Mouse (Mus musculus) midbrain, embryonic 12.5 days (tissue): ENCODE data around the gene Myo3b. TPM values are rescaled to one million over a fixed set of nuclear protein-coding genes. Genes with fewer than 3 reads are reported as not detected.

Experiments
- ATAC-seq: fragments of 200-750 bp; cut with Nextera tagmentation; 2 replicates; pipeline ENCODE4 v1.8.0; 2017; ENCODE audit warnings: low read depth, moderate TSS enrichment, moderate library complexity; ENCODE audit not compliant: low FRiP score
- H3K27ac ChIP-seq: fragments of 300-500 bp; sonication (generic); replicated peaks from 2 replicates; pipeline ENCODE4 v1.5.1; 2016; ENCODE audit warnings: mild to moderate bottlenecking
- H3K27me3 ChIP-seq: fragments of 300-500 bp; sonication (generic); 2 replicates; pipeline ENCODE4 v1.6.1; 2016; ENCODE audit warnings: mild to moderate bottlenecking
- H3K36me3 ChIP-seq: fragments of 300-500 bp; sonication (generic); 2 replicates; pipeline ENCODE4 v1.6.1; 2016
- H3K4me1 ChIP-seq: fragments of 300-500 bp; sonication (generic); 2 replicates; pipeline ENCODE4 v1.6.1; 2016
- H3K4me2 ChIP-seq: fragments of 300-500 bp; sonication (generic); replicated peaks from 2 replicates; pipeline ENCODE4 v1.6.1; 2016; ENCODE audit warnings: mild to moderate bottlenecking, moderate library complexity
- H3K4me3 ChIP-seq: fragments of 300-500 bp; sonication (generic); 2 replicates; pipeline ENCODE4 v1.5.1; 2016; ENCODE audit warnings: mild to moderate bottlenecking
- H3K9ac ChIP-seq: fragments of 300-500 bp; sonication (generic); replicated peaks from 2 replicates; pipeline ENCODE4 v1.6.1; 2016; ENCODE audit warnings: mild to moderate bottlenecking, moderate library complexity
- H3K9me3 ChIP-seq: fragments of 300-500 bp; sonication (generic); 2 replicates; pipeline ENCODE4 v1.6.1; 2016; ENCODE audit warnings: mild to moderate bottlenecking
- WGBS: fragments of 180-500 bp; shearing (Covaris S2); methylation state at CpG from one replicate; pipeline ENCODE4 v1.1.7; 2016; 5-methylcytosine and 5-hydroxymethylcytosine counted together
- polyA plus RNA-seq: library from polyadenylated mRNA; unstranded; fragments of >200 nt; fragmentation: Nextera tagmentation; extraction: Ambion mirVana; gene quantifications from 2 replicates; pipeline ENCODE4 v1.2.1, GENCODE M21; 2016

The Myo3b gene
- polyA plus RNA-seq, 1 experiment from 2014 or later = not detected

DNA sequence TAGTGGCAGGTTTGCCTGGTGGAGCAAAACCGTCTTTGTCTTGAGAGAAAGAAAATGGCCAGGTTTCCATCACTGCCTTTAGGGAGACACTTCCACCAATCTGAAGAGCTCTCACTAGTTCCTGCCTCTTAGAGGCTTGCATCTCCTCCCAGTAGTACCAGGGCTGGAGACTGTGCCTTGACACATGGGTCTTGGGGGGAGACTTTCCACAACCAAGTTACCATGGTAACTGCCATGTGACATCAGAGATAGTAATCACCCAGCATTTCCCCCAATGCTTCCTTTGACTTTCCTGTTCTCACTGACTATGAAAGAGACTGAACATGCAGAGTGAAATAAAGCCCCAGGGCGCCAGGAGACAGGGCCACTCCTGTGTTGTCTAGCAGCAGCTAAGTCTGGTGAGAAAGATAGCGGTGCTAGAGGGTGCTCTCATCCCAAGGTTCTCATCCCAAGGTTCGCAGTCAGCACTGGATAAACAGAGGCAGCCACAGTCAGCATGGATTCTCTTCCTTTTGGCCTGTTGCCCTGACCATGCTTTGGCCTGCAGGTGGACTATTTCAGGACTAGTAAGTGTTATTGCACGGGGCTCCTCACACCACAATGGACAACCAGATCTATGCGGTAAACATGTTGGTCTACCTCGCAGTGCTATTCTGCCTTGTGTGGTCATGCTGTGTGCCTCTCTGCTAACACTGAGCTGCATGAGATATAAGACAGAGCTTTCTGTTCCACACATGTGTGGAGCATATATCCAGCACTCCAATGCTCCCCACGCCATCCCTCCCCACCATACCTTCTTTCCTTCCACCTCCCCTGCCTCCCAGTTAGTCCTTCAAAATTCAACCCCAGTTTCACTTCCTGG lies 223.0 kb downstream of the Myo3b start:
- Histone ChIP-seq H3K36me3 (no peaks in the 10 kb centered on the region), H3K27ac (no peak overlapping the region), H3K27me3 (no peaks in the 10 kb centered on the region), H3K4me3 (no peak overlapping the region), H3K9me3 (no peaks in the 10 kb centered on the region), H3K4me1 (peaks cover 32% of the 10 kb centered on the region), H3K9ac (no peak overlapping the region), H3K4me2 (no peak overlapping the region)
- 81% methylated on average over 8 of the region's 8 CpGs for WGBS
- ATAC-seq = 0 out of 2 replicates have a peak, but pooled peaks have one; percentile 19

DNA sequence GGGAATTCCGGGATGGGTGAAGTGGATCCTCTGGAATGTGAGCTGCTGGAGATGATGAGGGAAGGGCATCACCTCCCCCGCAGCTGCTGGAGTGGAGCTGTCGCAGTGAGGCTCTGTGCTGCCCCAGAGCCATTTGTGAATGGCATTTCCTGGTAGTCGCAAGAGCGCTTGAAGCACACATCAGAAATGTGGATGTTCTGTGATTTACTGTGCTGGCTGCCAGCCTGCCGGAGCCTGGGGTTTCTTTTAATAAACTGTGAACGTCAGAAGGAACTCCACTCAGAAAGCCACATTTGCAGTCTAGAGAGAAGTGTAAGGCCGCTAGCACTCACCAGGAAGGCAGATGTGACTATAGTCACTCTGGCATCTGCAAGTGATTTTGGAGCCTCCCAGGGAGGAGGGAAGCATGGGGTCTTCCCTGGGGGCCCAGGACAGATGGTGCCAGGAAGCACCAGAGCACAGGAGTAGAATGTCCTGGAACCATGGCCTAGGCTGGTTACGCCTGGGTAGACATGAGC lies 223.7 kb downstream of the Myo3b start:
- Histone ChIP-seq H3K36me3 (no peaks in the 10 kb centered on the region), H3K27ac (no peak overlapping the region), H3K9me3 (no peaks in the 10 kb centered on the region), H3K9ac (no peak overlapping the region), H3K4me1 (peaks cover 32% of the 10 kb centered on the region), H3K4me3 (no peak overlapping the region), H3K4me2 (no peak overlapping the region), H3K27me3 (no peaks in the 10 kb centered on the region)
- ATAC-seq = no peak
- WGBS = 65% methylated on average over 9 of the region's 9 CpGs

DNA sequence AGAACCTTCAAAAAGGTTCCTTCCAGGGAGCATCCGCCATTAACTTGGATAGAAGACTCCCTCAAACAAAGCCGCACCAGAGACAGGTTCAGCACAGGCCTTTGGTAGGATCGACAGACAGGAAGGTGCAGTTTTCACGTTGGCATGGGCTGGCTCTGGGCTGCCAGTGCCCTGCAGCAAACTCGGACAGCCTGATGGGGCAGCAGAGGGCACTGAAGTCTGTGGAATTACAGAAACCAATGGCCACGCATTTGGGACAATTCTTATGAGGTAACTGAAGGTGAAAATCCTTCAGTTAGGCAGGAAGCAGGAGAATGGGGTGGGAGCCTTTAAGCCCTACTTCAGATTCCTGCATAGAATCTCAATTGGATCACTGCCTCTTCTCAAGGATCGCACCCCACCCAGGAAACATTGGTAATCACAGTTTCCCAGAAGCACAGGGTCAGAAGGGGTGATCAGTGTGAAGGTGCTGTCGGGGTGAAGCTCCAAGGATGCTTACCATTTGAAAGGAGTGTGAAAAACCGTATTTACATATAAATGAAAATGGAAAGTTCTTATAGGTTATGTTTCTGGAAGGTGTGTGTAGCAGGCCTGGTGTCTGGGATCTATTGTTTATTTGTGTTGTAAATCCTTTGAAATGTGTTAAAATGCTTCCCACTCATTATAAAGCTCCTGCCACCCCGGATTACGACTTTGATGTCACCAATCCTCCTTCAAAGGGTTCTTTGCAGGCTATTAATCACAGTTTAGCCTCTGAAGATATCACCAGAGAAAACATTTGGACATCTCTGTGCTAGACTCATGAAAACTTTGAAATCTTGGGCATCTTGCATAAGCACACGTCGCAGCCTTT lies 239.7 kb downstream of the Myo3b start:
- H3K4me2 ChIP-seq = no peak overlapping the region
- no peak overlapping the region for H3K9ac ChIP-seq
- no peaks in the 10 kb centered on the region for H3K27me3 ChIP-seq
- H3K9me3 ChIP-seq = no peaks in the 10 kb centered on the region
- H3K4me1 ChIP-seq = peaks cover 10% of the 10 kb centered on the region
- ATAC-seq = no peak
- no peak overlapping the region for H3K27ac ChIP-seq
- WGBS = 25% methylated on average over 13 of the region's 13 CpGs
- no peak overlapping the region for H3K4me3 ChIP-seq
- no peaks in the 10 kb centered on the region for H3K36me3 ChIP-seq

DNA sequence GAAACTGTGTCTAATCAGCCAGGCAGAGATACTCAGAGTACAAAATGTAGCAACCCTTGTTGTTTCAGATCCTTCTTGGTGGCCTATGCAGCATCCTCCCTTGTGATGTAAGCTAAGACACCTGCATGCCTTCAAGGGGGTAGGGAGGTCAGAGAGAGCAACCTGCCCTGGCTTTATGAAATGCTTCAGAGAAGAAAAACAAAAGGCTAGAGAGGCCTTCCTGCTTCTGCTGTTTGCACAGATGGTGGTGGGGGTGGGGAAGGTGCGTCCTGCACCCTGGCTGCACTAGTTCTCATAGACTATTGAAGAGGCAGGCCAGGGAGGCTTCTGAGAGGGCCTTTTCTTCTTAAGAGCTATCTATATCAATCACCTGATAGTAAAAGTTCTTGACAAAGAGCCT lies 245.2 kb downstream of the Myo3b start:
- Histone ChIP-seq H3K4me3 (no peak overlapping the region), H3K27ac (no peak overlapping the region), H3K36me3 (no peaks in the 10 kb centered on the region), H3K9ac (no peak overlapping the region), H3K9me3 (no peaks in the 10 kb centered on the region), H3K4me1 (0 out of 2 replicates have a peak, but pooled peaks cover 2% of the 10 kb centered on the region), H3K4me2 (no peak overlapping the region), H3K27me3 (no peaks in the 10 kb centered on the region)
- 86% methylated on average over 1 of the region's 1 CpGs for WGBS
- ATAC-seq = no peak

DNA sequence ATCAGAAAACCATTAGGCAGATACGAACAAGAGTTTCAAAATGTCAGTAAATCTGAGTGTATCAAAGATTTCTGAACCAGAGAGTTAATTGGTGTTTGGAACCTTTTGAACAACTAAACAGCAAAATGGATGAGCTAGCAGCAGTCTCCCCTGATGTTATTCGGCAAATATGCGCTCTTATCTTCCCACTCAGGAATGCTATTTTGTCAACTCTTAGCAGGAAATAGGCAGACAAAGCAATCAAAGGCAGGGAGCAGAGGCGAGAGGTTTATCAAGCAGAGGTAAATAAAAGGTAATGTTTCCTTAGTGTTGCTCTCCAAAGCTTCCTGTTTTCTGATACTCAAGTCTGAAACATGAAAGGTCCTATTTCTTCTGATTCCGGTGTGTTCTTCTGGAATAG lies 252.1 kb downstream of the Myo3b start:
- ATAC-seq = no peak
- no peak overlapping the region for H3K27ac ChIP-seq
- no peaks in the 10 kb centered on the region for H3K36me3 ChIP-seq

DNA sequence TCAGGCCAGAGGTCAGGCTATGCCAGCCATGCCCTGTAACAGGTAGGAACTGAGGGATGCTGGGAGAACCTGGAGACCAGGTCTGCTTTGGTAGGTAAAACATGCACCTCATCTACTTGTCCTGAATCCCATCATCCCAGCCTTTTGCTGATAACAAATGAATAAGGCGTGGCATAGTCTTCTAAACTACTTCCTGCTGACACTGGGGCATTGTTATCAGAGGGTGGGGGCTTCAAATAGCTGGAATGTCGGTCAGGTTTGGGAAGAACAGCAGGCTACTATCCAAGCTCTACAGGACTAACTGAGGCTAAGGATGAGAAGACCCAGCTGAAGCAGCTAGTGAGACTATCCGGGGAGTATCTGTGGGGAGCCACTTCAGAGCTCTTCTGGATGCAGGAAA lies 253.8 kb downstream of the Myo3b start:
- 66% methylated on average over 3 of the region's 3 CpGs for WGBS
- H3K9me3 ChIP-seq = no peaks in the 10 kb centered on the region

More for the DNA sequence above, 252.1 kb downstream of the Myo3b start:
- Histone ChIP-seq H3K9me3 (no peaks in the 10 kb centered on the region), H3K27me3 (no peaks in the 10 kb centered on the region), H3K4me1 (0 out of 2 replicates have a peak, but pooled peaks cover 4% of the 10 kb centered on the region), H3K4me2 (no peak overlapping the region), H3K4me3 (no peak overlapping the region), H3K9ac (no peak overlapping the region)
- 70% methylated on average over 5 of the region's 5 CpGs for WGBS

DNA sequence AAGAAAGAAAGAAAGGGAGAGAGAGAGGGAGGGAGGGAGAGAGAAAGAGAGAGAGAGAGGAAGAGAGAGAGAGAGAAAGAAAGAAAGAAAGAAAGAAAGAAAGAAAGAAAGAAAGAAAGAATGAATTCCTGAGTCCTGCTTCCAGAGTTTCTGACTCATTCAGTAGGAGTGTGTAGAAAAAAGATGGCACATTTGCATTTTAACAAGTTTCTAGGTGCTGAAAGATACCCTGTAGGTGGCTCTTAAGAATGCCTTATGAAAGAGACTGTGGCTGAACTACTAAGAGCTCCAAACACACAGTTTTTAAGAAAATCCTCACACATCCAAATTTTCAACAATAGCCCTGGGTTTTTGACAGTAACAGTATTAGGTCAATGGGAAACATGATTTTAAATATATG lies 264.0 kb downstream of the Myo3b start:
- Histone ChIP-seq H3K4me3 (no peak overlapping the region), H3K36me3 (no peaks in the 10 kb centered on the region), H3K27ac (no peak overlapping the region), H3K4me1 (no peaks in the 10 kb centered on the region), H3K4me2 (no peak overlapping the region), H3K9ac (no peak overlapping the region), H3K27me3 (no peaks in the 10 kb centered on the region), H3K9me3 (no peaks in the 10 kb centered on the region)
- ATAC-seq = no peak

More for the DNA sequence above, 253.8 kb downstream of the Myo3b start:
- Histone ChIP-seq H3K4me1 (0 out of 2 replicates have a peak, but pooled peaks cover 4% of the 10 kb centered on the region), H3K9ac (no peak overlapping the region), H3K4me3 (no peak overlapping the region), H3K36me3 (no peaks in the 10 kb centered on the region), H3K27ac (no peak overlapping the region), H3K4me2 (no peak overlapping the region), H3K27me3 (no peaks in the 10 kb centered on the region)
- ATAC-seq = no peak

DNA sequence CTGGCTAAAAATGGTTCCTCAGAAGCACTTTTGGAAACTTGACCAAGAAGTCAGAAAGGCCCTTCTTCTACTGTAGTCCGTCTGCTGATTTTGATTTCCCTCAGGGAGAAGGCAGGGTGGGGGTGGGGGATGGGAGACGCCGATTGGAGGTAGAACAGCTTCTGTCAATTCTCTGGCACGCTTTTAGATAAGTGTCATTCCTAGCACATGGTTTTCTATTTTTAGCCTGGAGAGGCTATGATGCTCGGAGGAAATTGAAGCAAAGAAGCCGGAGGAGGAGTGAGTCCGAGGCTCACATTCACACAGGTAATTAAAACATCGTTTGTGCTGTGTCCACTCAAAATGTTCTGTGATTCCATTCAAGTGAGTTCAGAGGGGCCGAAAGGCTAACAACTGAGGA lies 276.2 kb downstream of the Myo3b start:
- Histone ChIP-seq H3K4me1 (peaks cover 19% of the 10 kb centered on the region), H3K4me2 (no peak overlapping the region), H3K4me3 (no peak overlapping the region), H3K9me3 (no peaks in the 10 kb centered on the region), H3K27ac (no peak overlapping the region), H3K9ac (no peak overlapping the region), H3K36me3 (no peaks in the 10 kb centered on the region), H3K27me3 (0 out of 2 replicates have a peak, but pooled peaks cover 2% of the 10 kb centered on the region)
- no peak for ATAC-seq
- 79% methylated on average over 9 of the region's 9 CpGs for WGBS

DNA sequence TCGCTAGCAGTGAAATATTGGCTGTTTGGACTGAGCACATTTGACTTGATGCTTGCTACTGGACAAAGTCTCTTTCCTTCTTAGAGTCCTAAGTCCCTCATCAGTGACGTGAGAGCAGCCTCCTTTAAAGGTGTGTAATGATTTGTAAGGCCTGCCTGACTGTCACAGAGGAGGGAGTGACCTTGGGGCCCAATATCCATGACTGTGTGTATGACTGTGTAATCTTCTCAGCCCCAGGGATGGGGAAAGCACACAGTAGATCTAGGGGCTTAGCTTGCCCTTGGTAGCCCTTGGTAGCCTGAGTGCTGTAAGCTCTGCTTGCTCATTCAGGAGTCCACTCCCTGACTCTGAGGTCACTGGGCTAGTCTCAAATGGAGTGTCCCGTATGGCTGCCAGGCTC lies 276.8 kb downstream of the Myo3b start:
- H3K4me2 ChIP-seq = no peak overlapping the region
- no peaks in the 10 kb centered on the region for H3K36me3 ChIP-seq
- peaks cover 19% of the 10 kb centered on the region for H3K4me1 ChIP-seq
- ATAC-seq = no peak
- H3K27ac ChIP-seq = no peak overlapping the region
- no peak overlapping the region for H3K9ac ChIP-seq
- H3K27me3 ChIP-seq = 0 out of 2 replicates have a peak, but pooled peaks cover 2% of the 10 kb centered on the region
- 79% methylated on average over 3 of the region's 3 CpGs for WGBS
- no peak overlapping the region for H3K4me3 ChIP-seq
- no peaks in the 10 kb centered on the region for H3K9me3 ChIP-seq

DNA sequence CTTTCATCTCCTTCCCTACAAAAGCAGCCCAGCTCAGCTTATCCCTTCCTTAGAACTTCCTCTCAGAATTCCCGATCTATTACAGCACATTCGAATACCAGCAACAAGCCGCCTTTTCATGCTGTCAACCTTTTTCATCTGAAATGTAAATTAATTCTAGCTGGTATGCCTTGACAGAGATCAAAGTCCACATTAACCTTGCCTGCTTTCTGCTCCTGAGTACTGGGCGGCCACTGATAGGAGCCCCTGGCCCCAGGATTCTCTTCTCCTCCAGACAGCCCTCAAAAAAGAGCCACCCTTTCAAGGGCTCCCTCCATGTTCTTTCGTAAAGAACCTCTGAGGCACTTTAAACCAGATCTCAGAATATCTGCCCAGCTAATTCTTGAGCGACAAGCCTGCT lies 278.9 kb downstream of the Myo3b start:
- Histone ChIP-seq H3K9me3 (no peaks in the 10 kb centered on the region), H3K27me3 (peaks cover 2% of the 10 kb centered on the region; the same call in 1 of the 2 replicates), H3K4me3 (no peak overlapping the region), H3K9ac (no peak overlapping the region), H3K27ac (no peak overlapping the region), H3K4me2 (no peak overlapping the region), H3K36me3 (no peaks in the 10 kb centered on the region), H3K4me1 (peaks cover 19% of the 10 kb centered on the region)
- ATAC-seq = no peak
- WGBS = 7% methylated on average over 6 of the region's 6 CpGs

DNA sequence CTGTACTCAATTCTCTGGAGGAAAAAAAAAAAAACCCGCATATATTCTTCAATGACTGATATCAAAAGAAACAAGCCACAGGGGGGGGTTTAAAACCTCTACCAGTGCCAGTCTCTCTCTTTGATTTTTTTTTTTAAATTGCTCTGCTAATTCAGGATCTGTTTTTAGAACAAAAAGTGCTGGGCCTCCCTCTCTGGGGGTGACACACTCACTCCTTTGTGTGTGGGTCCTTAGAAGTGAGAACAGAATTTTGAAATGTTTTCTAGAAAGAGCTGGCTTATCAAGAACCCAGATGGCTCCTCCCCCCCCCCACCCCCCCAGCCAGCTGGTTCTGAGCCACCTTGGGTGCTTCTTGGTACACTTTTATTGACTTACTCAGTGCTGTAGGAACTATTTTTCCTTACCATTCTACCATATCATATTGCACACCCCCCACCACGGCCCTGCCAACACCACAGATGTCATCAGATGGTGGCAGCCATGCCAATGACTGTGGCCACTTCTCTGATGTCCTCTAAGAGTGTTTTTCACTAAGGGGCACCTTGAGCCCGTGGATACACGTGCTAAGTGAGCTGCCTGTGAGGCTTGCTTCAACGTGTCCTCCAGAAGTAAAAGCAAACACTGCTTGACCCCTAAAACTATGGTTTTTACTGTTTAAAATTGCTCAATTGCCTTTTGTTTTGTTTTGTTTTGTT lies 280.1 kb downstream of the Myo3b start:
- ATAC-seq = no peak
- H3K4me2 ChIP-seq = no peak overlapping the region
- 69% methylated on average over 5 of the region's 5 CpGs for WGBS
- H3K36me3 ChIP-seq = no peaks in the 10 kb centered on the region
- no peak overlapping the region for H3K4me3 ChIP-seq
- H3K27ac ChIP-seq = no peak overlapping the region
- H3K4me1 ChIP-seq = peaks cover 15% of the 10 kb centered on the region
- no peak overlapping the region for H3K9ac ChIP-seq
- H3K27me3 ChIP-seq = peaks cover 2% of the 10 kb centered on the region; the same call in 1 of the 2 replicates
- H3K9me3 ChIP-seq = no peaks in the 10 kb centered on the region
